Mouse (Mus musculus) limb, embryonic 10.5 days (tissue): Measurements from ENCODE around the gene Sumf2. TPM values are rescaled to one million over a fixed set of nuclear protein-coding genes. Genes with fewer than 3 reads are reported as not detected.
"Not testable (repeated sequence)": the region's sequence is repeated elsewhere in the genome, so short reads cannot be mapped to it uniquely, and the experiment has no call there.

Source experiments
- DNase-seq: peaks from one replicate; pipeline ENCODE4 v3.0.0-alpha.2; 2017; ENCODE audit warnings: low spot score
- H3K27ac ChIP-seq: fragments of 300-500 bp; sonication (generic); 2 replicates; pipeline ENCODE4 v1.5.1; 2016; ENCODE audit warnings: mild to moderate bottlenecking
- H3K27me3 ChIP-seq: fragments of 300-500 bp; sonication (generic); 2 replicates; pipeline ENCODE4 v1.6.1; 2016; ENCODE audit warnings: low read depth, mild to moderate bottlenecking; ENCODE audit not compliant: poor library complexity, severe bottlenecking
- H3K36me3 ChIP-seq: fragments of 300-500 bp; sonication (generic); 2 replicates; pipeline ENCODE4 v1.6.1; 2016; ENCODE audit warnings: mild to moderate bottlenecking, moderate library complexity
- H3K4me1 ChIP-seq: fragments of 300-500 bp; sonication (generic); 2 replicates; pipeline ENCODE4 v1.6.1; 2016
- H3K4me3 ChIP-seq: fragments of 300-500 bp; sonication (generic); 2 replicates; pipeline ENCODE4 v1.5.1; 2016; ENCODE audit warnings: mild to moderate bottlenecking, moderate library complexity
- H3K9me3 ChIP-seq: fragments of 300-500 bp; sonication (generic); replicated peaks from 2 replicates; pipeline ENCODE4 v1.6.1; 2016; ENCODE audit warnings: mild to moderate bottlenecking
- WGBS: fragments of 180-500 bp; shearing (Covaris S2); methylation state at CpG from one replicate; pipeline ENCODE4 v1.1.7; 2016; 5-methylcytosine and 5-hydroxymethylcytosine counted together
- polyA plus RNA-seq: library from polyadenylated mRNA; unstranded; fragments of >200 nt; fragmentation: Nextera tagmentation; extraction: Ambion mirVana; gene quantifications from 2 replicates; pipeline ENCODE4 v1.2.1, GENCODE M21; 2016

Gene Sumf2
- polyA plus RNA-seq, 1 experiment from 2014 or later = 43.5 TPM

GRCm38 (mm10) chr5:129878946-129879345, 32.2 kb downstream of the Sumf2 start:
- H3K9me3 ChIP-seq = no peaks in the 10 kb centered on the region
- peak; percentile 43 for DNase-seq
- no peak overlapping the region for H3K27ac ChIP-seq
- H3K27me3 ChIP-seq = no peaks in the 10 kb centered on the region
- H3K4me3 ChIP-seq = no peak overlapping the region
- H3K36me3 ChIP-seq = peaks cover 40% of the 10 kb centered on the region
- H3K4me1 ChIP-seq = no peaks in the 10 kb centered on the region
- 68% methylated on average over 2 of the region's 2 CpGs for WGBS

- Histone ChIP-seq H3K4me3 (no peak overlapping the region), H3K27ac (no peak overlapping the region), H3K27me3 (no peaks in the 10 kb centered on the region), H3K9me3 (no peaks in the 10 kb centered on the region), H3K36me3 (peaks cover 49% of the 10 kb centered on the region), H3K4me1 (no peaks in the 10 kb centered on the region)
- 73% methylated on average over 3 of the region's 3 CpGs for WGBS
- no peak for DNase-seq
Measured at GRCm38 (mm10) chr5:129879888-129880287, 33.1 kb downstream of the Sumf2 start.

DNA sequence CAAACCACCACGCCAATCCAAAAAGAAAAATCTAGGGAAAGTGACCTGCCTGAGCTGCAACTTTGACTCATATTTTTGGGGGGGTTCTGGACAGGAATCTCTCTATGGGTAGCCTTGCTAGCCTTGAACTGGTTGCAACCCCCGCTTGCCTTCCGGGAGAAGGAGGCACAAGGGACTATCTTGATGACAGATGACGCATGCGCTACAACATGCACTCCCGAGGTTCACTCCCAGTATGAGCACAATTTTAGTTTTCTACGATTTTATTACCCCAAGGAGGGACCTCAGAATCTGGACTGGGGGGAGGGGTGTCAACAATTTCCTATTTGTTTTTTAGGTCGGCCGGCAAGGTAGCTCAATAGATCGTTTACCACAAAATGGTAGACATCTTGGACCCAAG, 39.5 kb downstream of the Sumf2 start:
- Histone ChIP-seq H3K36me3 (peaks cover 43% of the 10 kb centered on the region), H3K4me1 (peaks cover 6% of the 10 kb centered on the region), H3K27me3 (no peaks in the 10 kb centered on the region), H3K9me3 (no peaks in the 10 kb centered on the region), H3K4me3 (peak overlapping the region; percentile 90), H3K27ac (peak overlapping the region; percentile 95)
- no peak for DNase-seq
- WGBS = 54% methylated on average over 10 of the region's 10 CpGs

- peaks cover 6% of the 10 kb centered on the region for H3K4me1 ChIP-seq
- H3K27ac ChIP-seq = peak within 1 kb of the TSS; percentile 95
- peaks cover 35% of the 10 kb centered on the region for H3K36me3 ChIP-seq
- peak; percentile 89 for DNase-seq
- H3K9me3 ChIP-seq = no peaks in the 10 kb centered on the region
- under 1% methylated on average over 46 of the region's 46 CpGs for whole genome bisulfite sequencing
- H3K27me3 ChIP-seq = no peaks in the 10 kb centered on the region
- H3K4me3 ChIP-seq = peak within 1 kb of the TSS; percentile 90
Measured at GRCm38 (mm10) chr5:129886911-129887636, 40.3 kb downstream of the Sumf2 start, which contains the start of gene Chchd2. Chchd2 (minus strand) TSS chr5:129887470.

GRCm38 (mm10) chr5:129890390-129890789, 43.6 kb downstream of the Sumf2 start:
- not testable (repeated sequence) for H3K27ac ChIP-seq, DNase-seq, H3K36me3 ChIP-seq, H3K9me3 ChIP-seq, H3K4me3 ChIP-seq, H3K27me3 ChIP-seq
- H3K4me1 ChIP-seq = peaks cover 16% of the 10 kb centered on the region
- WGBS = 79% methylated on average over 6 of the region's 7 CpGs

- no peaks in the 10 kb centered on the region for H3K9me3 ChIP-seq
- H3K27me3 ChIP-seq = no peaks in the 10 kb centered on the region
- peaks cover 4% of the 10 kb centered on the region for H3K36me3 ChIP-seq
- WGBS = 2% methylated on average over 44 of the region's 44 CpGs
- peak; percentile 87 for DNase-seq
- peak within 1 kb of the TSS; percentile 72 for H3K4me3 ChIP-seq
- H3K27ac ChIP-seq = peak within 1 kb of the TSS; percentile 81
- H3K4me1 ChIP-seq = peaks cover 18% of the 10 kb centered on the region
Measured at GRCm38 (mm10) chr5:129895198-129896088, 48.7 kb downstream of the Sumf2 start, which contains the start of gene Zbed5. Zbed5 (plus strand) TSS chr5:129895723.

GRCm38 (mm10) chr5:129898449-129898848, 51.7 kb downstream of the Sumf2 start, which contains the start of gene Phkg1:
Phkg1 (minus strand) TSS chr5:129898549.
- H3K27me3 ChIP-seq = no peaks in the 10 kb centered on the region
- no peak within 1 kb of the TSS for H3K4me3 ChIP-seq
- peaks cover 18% of the 10 kb centered on the region for H3K4me1 ChIP-seq
- H3K36me3 ChIP-seq = peaks cover 29% of the 10 kb centered on the region
- no peak for DNase-seq
- WGBS = 100% methylated on average over 1 of the region's 1 CpGs
- H3K27ac ChIP-seq = no peak within 1 kb of the TSS
- no peaks in the 10 kb centered on the region for H3K9me3 ChIP-seq

- peaks cover 8% of the 10 kb centered on the region; the same call in 1 of the 2 replicates for H3K27me3 ChIP-seq
- peak overlapping the region; percentile 65 for H3K4me3 ChIP-seq
- H3K27ac ChIP-seq = peak overlapping the region; percentile 89
- peaks cover 16% of the 10 kb centered on the region for H3K36me3 ChIP-seq
- DNase-seq = no peak
- peaks cover 9% of the 10 kb centered on the region for H3K4me1 ChIP-seq
- H3K9me3 ChIP-seq = no peaks in the 10 kb centered on the region
- 39% methylated on average over 4 of the region's 4 CpGs for WGBS
Measured at GRCm38 (mm10) chr5:129907775-129908174, 61.0 kb downstream of the Sumf2 start.

DNA sequence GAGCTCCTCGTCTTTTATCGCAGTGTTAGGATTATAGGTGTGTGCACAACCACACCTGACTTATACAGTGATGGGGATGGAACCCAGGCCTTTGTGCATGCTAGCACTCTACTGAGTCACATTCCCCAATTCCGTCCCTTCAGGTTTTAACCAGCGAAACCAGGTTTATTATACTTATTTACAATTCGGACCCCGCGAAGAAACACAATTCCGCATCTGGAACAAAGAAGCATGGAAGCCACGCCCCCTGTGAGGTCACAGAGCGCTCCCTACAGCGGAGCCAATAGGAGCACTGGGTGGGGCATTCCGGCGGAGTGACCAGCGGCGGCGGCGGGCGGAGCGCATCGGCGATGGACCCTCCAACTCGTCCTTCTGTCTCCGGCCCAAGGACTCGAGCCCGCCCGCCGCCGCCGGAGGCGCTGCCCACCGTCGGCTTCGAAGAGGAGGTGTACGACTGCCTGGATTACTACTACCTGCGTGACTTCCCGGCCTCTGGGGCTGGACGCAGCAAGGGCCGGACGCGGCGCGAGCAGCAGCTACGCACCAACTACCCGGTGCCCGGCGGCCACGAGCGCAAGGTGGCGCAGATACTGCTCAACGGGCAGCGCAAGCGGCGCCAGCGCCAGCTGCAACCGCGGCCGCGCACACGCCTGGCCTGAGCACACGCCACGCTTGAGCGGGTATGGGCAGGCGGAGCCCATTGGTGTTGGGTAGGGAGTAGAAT, 61.6 kb downstream of the Sumf2 start, which contains the start of gene Nupr1l:
Gene Nupr1l, plus strand, starts transcription at position 299 of the 724 bp plus-strand sequence.
- H3K36me3 ChIP-seq = peaks cover 11% of the 10 kb centered on the region
- no peaks in the 10 kb centered on the region for H3K9me3 ChIP-seq
- H3K27ac ChIP-seq = peak within 1 kb of the TSS; percentile 89
- peaks cover 8% of the 10 kb centered on the region; the same call in 1 of the 2 replicates for H3K27me3 ChIP-seq
- peaks cover 9% of the 10 kb centered on the region for H3K4me1 ChIP-seq
- DNase-seq = peak; percentile 96
- H3K4me3 ChIP-seq = peak within 1 kb of the TSS; percentile 65
- WGBS = under 1% methylated on average over 63 of the region's 63 CpGs

- Histone ChIP-seq H3K27me3 (peaks cover 8% of the 10 kb centered on the region; the same call in 1 of the 2 replicates), H3K27ac (peak overlapping the region; percentile 89; the same call in 1 of the 2 replicates), H3K4me1 (peaks cover 9% of the 10 kb centered on the region), H3K36me3 (peaks cover 5% of the 10 kb centered on the region), H3K9me3 (no peaks in the 10 kb centered on the region), H3K4me3 (peak overlapping the region; percentile 65)
- WGBS = 77% methylated on average over 9 of the region's 9 CpGs
- DNase-seq = no peak
Measured at GRCm38 (mm10) chr5:129909147-129909546, 62.4 kb downstream of the Sumf2 start.

DNA sequence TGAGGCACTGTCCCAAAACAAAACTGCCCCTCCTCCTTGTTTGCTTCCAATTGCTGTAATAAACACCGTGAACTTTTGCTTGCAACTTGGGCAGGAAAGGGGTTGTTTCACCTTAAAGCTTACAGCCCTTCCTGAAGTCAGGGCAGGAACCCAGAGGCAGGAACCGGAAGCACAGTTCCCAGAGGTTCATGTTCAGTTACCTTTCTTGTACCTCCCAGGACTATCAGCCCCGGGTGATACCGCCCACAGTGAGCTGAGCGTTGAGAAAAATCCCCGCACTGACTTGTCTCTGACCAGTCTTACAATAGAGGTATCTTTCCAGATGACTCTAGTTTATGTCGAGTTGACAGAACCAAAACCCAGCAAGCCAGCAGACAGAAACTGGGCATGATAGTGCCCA, 62.8 kb downstream of the Sumf2 start:
- 84% methylated on average over 7 of the region's 7 CpGs for WGBS

More for the DNA sequence above, 62.8 kb downstream of the Sumf2 start:
- H3K9me3 ChIP-seq = no peaks in the 10 kb centered on the region
- H3K27me3 ChIP-seq = peaks cover 8% of the 10 kb centered on the region; the same call in 1 of the 2 replicates
- no peak overlapping the region for H3K4me3 ChIP-seq
- peaks cover 9% of the 10 kb centered on the region for H3K4me1 ChIP-seq
- 0 out of 2 replicates have a peak, but pooled peaks cover 4% of the 10 kb centered on the region for H3K36me3 ChIP-seq
- H3K27ac ChIP-seq = no peak overlapping the region
- DNase-seq = no peak
